Mouse (Mus musculus) E14TG2a.4 (cell line): ENCODE measurements around the gene Pawr.

Source experiments
- H3K27me3 ChIP-seq: 2 replicates; pipeline ENCODE4 v1.6.1; 2014; ENCODE audit warnings: low read length, control low read depth; ENCODE audit not compliant: insufficient read depth
- H3K36me3 ChIP-seq: 2 replicates; pipeline ENCODE4 v1.6.1; 2014; ENCODE audit warnings: low read length, control low read depth; ENCODE audit not compliant: insufficient read depth
- H3K4me1 ChIP-seq: replicated peaks from 2 replicates; pipeline ENCODE4 v1.6.1; 2014; ENCODE audit warnings: low read depth, low read length, control low read depth
- H3K4me3 ChIP-seq: replicated peaks from 2 replicates; pipeline ENCODE4 v1.5.1; 2014; ENCODE audit warnings: mild to moderate bottlenecking, low read length
- H3K9me3 ChIP-seq: 2 replicates; pipeline ENCODE4 v1.6.1; 2014; ENCODE audit warnings: low read length, control low read depth
- CTCF ChIP-seq: conservative IDR thresholded peaks from 2 replicates; pipeline ENCODE4 v1.5.1; 2014; ENCODE audit warnings: low read length
- NANOG ChIP-seq: IDR thresholded peaks from 2 replicates; pipeline ENCODE4 v1.6.1; 2014; ENCODE audit warnings: borderline replicate concordance, low read length, mixed read lengths
- POU5F1 ChIP-seq: IDR thresholded peaks from 2 replicates; pipeline ENCODE4 v1.6.1; 2014; ENCODE audit warnings: low read length, borderline replicate concordance

Gene Pawr

GRCm38 (mm10) chr10:108461862-108462261 is 129.9 kb downstream of the Pawr start:
- Histone ChIP-seq H3K36me3 (no peaks in the 10 kb centered on the region), H3K9me3 (peaks cover 6% of the 10 kb centered on the region; the same call in 1 of the 2 replicates), H3K27me3 (no peaks in the 10 kb centered on the region), H3K4me3 (no peak overlapping the region), H3K4me1 (no peaks in the 10 kb centered on the region)
- TF ChIP-seq POU5F1 (no peak), CTCF (no peak), NANOG (no peak)
